Mouse (Mus musculus): ENCODE measurements around the gene Elf5. TPM values are rescaled to one million over a fixed set of nuclear protein-coding genes. Genes with fewer than 3 reads are reported as not detected.

The Elf5 gene
- polyA plus RNA-seq, 1 experiment, result not detected

- H3K4me3 ChIP-seq (ENCODE audit: insufficient read depth, low read length), result no peak overlapping the region
- H3K27ac ChIP-seq (ENCODE audit: insufficient read depth, low read depth, low read length), result no peak overlapping the region
- TF ChIP-seq POLR2A (IDR thresholded peaks at IDR 0.05; ENCODE audit: borderline replicate concordance, low read depth, low read length) (no peak), CTCF (IDR thresholded peaks at IDR 0.05; ENCODE audit: low read depth, low read length) (no peak)
Observed at GRCm38 (mm10) chr2:103432695-103433275, 21.3 kb downstream of the Elf5 start.

DNA sequence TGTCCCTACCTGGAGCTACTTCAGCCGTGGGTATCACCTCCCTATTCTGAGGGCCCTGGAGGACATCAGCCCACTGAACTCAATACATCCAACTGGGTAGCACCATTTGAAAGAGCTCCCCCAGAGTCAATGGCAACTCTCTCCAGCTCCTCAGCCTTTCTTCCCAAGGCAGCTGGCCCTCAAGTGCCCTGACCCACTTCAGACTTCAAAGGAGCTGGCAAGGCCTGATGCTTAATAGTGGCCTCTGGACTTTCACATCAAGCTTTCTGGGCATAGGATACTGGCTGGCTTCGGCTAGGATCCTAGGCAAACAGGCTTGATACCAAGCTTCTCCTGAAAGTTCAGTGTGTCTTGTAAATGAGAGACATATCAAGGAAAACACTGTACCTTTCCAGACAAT is 23.6 kb downstream of the Elf5 start:
- Histone ChIP-seq H3K4me3 (ENCODE audit: insufficient read depth, low read length) (no peak overlapping the region), H3K4me1 (ENCODE audit: control insufficient read depth, insufficient read depth, low read length) (peaks cover 3% of the 10 kb centered on the region; the same call in 1 of the 2 replicates), H3K27ac (ENCODE audit: insufficient read depth, low read depth, low read length) (no peak overlapping the region)
- TF ChIP-seq POLR2A (IDR thresholded peaks at IDR 0.05; ENCODE audit: borderline replicate concordance, low read depth, low read length), result no peak
- TF ChIP-seq CTCF (IDR thresholded peaks at IDR 0.05; ENCODE audit: low read depth, low read length), result no peak

More at GRCm38 (mm10) chr2:103432695-103433275, 21.3 kb downstream of the Elf5 start:
- H3K4me1 ChIP-seq (ENCODE audit: control insufficient read depth, insufficient read depth, low read length), result no peaks in the 10 kb centered on the region

DNA sequence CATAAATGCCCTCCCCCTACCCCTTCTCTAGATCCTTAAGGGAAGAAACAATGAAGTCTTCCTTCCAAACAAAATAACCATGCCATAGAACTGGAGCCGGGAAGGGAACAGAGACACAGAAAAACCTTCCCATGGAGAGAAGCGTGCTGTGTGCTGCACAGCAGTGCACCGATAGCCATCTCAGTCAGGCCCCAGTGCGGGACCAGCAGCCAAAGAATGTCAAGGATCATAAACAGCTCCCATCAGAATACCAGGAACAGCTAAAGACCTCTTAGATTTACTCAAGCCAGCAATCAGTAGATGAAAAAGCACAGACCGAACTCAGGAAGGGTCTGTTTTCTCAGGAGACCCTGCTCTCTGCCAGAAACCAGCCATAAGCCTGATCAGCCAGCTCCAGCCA is 25.0 kb downstream of the Elf5 start:
- Histone ChIP-seq H3K27ac (ENCODE audit: insufficient read depth, low read depth, low read length) (no peak overlapping the region), H3K4me1 (ENCODE audit: control insufficient read depth, insufficient read depth, low read length) (peaks cover 3% of the 10 kb centered on the region; the same call in 1 of the 2 replicates), H3K4me3 (ENCODE audit: insufficient read depth, low read length) (no peak overlapping the region)
- no peak for TF ChIP-seq CTCF (IDR thresholded peaks at IDR 0.05; ENCODE audit: low read depth, low read length)
- TF ChIP-seq POLR2A (IDR thresholded peaks at IDR 0.05; ENCODE audit: borderline replicate concordance, low read depth, low read length), result no peak

DNA sequence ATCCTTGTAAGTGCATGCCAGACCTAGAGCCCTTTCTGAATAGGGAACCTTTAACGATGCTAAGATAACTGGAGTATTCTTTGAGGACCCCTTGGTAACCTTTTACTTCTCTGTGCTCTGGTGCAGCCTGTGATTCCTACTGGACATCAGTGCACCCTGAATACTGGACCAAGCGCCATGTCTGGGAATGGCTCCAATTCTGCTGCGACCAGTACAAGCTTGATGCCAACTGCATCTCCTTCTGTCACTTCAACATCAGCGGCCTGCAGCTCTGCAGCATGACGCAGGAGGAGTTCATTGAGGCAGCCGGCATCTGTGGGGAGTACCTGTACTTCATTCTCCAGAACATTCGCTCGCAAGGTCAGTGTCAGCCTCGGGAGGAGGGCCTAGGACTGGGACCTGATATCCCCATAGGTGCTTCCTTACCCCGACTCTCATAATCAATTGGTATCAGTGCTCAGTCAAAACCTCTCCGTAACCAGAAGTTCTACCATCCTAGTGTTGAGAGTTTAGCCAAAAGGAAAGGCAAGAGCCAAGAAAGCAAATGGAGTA is 27.7 kb downstream of the Elf5 start:
- TF ChIP-seq POLR2A (IDR thresholded peaks at IDR 0.05; ENCODE audit: borderline replicate concordance, low read depth, low read length), result no peak
- TF ChIP-seq CTCF (IDR thresholded peaks at IDR 0.05; ENCODE audit: low read depth, low read length), result no peak
- Histone ChIP-seq H3K4me1 (ENCODE audit: control insufficient read depth, insufficient read depth, low read length) (peaks cover 3% of the 10 kb centered on the region; the same call in 1 of the 2 replicates), H3K4me3 (ENCODE audit: insufficient read depth, low read length) (no peak overlapping the region), H3K27ac (ENCODE audit: insufficient read depth, low read depth, low read length) (no peak overlapping the region)

DNA sequence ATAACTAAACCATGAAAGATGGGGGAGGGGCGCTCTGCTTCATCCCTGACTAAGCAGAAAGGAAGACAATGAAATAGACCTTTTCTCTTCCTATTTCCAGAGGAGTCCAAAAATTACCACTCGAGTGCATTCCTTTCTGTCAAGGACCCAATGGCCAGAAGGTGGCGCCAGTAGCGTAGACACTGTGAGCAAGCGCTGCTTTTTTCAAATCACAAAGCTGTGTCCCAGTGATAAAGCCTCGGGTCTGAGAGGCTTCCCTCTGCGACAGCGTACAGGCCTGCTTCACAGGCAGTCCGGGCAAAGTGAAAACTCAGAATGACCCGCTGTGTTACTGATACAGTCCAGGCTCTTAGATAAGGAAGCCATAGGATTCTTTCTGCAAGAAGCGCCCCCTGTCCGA is 28.2 kb downstream of the Elf5 start:
- no peak for TF ChIP-seq POLR2A (IDR thresholded peaks at IDR 0.05; ENCODE audit: borderline replicate concordance, low read depth, low read length)
- peak; percentile 82 for TF ChIP-seq CTCF (IDR thresholded peaks at IDR 0.05; ENCODE audit: low read depth, low read length)
- no peak overlapping the region for H3K27ac ChIP-seq (ENCODE audit: insufficient read depth, low read depth, low read length)
- H3K4me3 ChIP-seq (ENCODE audit: insufficient read depth, low read length), result no peak overlapping the region
- peaks cover 3% of the 10 kb centered on the region; the same call in 1 of the 2 replicates for H3K4me1 ChIP-seq (ENCODE audit: control insufficient read depth, insufficient read depth, low read length)

- no peak overlapping the region for H3K27ac ChIP-seq (ENCODE audit: insufficient read depth, low read depth, low read length)
- H3K4me1 ChIP-seq (ENCODE audit: control insufficient read depth, insufficient read depth, low read length), result no peaks in the 10 kb centered on the region
- no peak overlapping the region for H3K4me3 ChIP-seq (ENCODE audit: insufficient read depth, low read length)
- no peak for TF ChIP-seq CTCF (IDR thresholded peaks at IDR 0.05; ENCODE audit: low read depth, low read length)
- TF ChIP-seq POLR2A (IDR thresholded peaks at IDR 0.05; ENCODE audit: borderline replicate concordance, low read depth, low read length), result no peak
Observed at GRCm38 (mm10) chr2:103445776-103446175, 34.3 kb downstream of the Elf5 start.

DNA sequence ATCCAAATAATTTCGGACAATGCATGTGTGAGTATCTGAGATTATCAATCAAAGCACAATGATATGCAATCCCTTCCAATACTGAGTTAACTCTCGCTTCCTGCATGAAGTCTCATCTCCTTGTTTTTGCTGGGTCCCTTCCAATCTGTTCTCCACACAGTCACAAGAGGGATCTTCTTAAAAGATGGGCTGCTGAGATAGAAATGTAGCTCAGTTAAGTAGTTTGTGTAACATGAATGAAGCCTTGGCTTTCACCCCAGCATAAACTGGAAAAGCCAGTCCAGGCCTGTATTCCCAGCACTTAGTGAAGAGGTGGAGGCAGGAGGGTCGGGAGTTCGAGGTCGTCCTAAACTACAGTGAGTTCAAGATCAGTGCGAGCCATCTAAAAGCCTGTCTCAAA is 34.8 kb downstream of the Elf5 start:
- H3K4me1 ChIP-seq (ENCODE audit: control insufficient read depth, insufficient read depth, low read length), result no peaks in the 10 kb centered on the region
- H3K4me3 ChIP-seq (ENCODE audit: insufficient read depth, low read length), result no peak overlapping the region
- TF ChIP-seq CTCF (IDR thresholded peaks at IDR 0.05; ENCODE audit: low read depth, low read length), result no peak
- no peak overlapping the region for H3K27ac ChIP-seq (ENCODE audit: insufficient read depth, low read depth, low read length)

DNA sequence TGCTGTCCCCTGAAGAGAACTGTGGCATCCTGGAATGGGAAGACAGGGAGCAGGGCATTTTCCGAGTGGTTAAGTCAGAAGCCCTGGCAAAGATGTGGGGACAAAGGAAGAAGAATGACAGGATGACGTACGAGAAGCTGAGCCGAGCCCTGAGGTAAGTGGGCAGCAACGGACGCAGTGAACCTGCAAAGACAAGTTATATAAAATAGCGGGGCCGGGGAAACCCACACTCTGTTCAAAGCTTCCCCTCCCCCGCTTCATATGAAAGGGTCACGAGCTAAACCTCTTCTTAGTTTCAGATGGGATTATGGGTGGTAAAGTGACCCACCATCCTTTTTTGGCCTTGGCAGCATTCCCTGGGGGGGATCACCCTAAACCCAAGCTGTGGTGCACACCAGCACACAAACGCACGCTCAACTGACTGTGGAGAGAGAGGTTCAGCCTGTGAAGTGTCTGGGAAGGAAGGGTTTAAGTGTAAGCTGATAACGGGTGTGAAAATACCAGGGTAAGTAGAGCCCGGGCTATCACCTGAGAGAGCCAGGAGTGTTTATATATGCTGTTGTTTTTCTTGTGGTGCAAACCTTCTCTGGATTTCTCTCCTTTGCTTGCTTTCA is 37.6 kb downstream of the Elf5 start:
- Histone ChIP-seq H3K4me1 (ENCODE audit: control insufficient read depth, insufficient read depth, low read length) (no peaks in the 10 kb centered on the region), H3K4me3 (ENCODE audit: insufficient read depth, low read length) (no peak overlapping the region), H3K27ac (ENCODE audit: insufficient read depth, low read depth, low read length) (no peak overlapping the region)
- no peak for TF ChIP-seq CTCF (IDR thresholded peaks at IDR 0.05; ENCODE audit: low read depth, low read length)
- no peak for TF ChIP-seq POLR2A (IDR thresholded peaks at IDR 0.05; ENCODE audit: borderline replicate concordance, low read depth, low read length)

GRCm38 (mm10) chr2:103449813-103450212 is 38.3 kb downstream of the Elf5 start:
- Histone ChIP-seq H3K27ac (ENCODE audit: insufficient read depth, low read depth, low read length) (no peak overlapping the region), H3K4me1 (ENCODE audit: control insufficient read depth, insufficient read depth, low read length) (no peaks in the 10 kb centered on the region), H3K4me3 (ENCODE audit: insufficient read depth, low read length) (no peak overlapping the region)
- TF ChIP-seq CTCF (IDR thresholded peaks at IDR 0.05; ENCODE audit: low read depth, low read length) (no peak), POLR2A (IDR thresholded peaks at IDR 0.05; ENCODE audit: borderline replicate concordance, low read depth, low read length) (no peak)

DNA sequence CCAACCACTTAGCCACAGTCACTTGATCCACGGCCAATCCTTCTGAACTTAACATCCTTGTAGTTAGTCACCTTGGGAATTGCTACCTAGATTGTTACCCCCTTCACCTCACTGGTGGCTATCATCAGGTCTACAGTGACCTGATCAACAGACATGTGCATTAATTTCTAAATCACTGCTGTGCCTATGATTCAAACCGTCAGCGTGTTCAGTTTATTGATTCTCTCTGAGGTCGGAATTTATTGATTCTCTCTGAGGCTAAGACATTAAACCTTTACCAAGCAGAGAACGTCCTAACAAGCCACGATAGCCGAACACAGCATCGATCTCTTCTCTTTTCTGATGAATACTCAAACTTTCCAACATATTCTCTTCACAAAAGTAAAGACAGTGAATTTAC is 38.8 kb downstream of the Elf5 start:
- no peak overlapping the region for H3K4me3 ChIP-seq (ENCODE audit: insufficient read depth, low read length)
- TF ChIP-seq POLR2A (IDR thresholded peaks at IDR 0.05; ENCODE audit: borderline replicate concordance, low read depth, low read length) (no peak), CTCF (IDR thresholded peaks at IDR 0.05; ENCODE audit: low read depth, low read length) (no peak)
- no peaks in the 10 kb centered on the region for H3K4me1 ChIP-seq (ENCODE audit: control insufficient read depth, insufficient read depth, low read length)
- no peak overlapping the region for H3K27ac ChIP-seq (ENCODE audit: insufficient read depth, low read depth, low read length)
